Mouse (Mus musculus) intestine, postnatal 0 days (tissue): ENCODE results near the gene Tipin. TPM values are rescaled to one million over a fixed set of nuclear protein-coding genes. Genes with fewer than 3 reads are reported as not detected.

Source experiments
- ATAC-seq: fragments of 200-750 bp; cut with Nextera tagmentation; 2 replicates; pipeline ENCODE4 v1.8.0; 2017; ENCODE audit warnings: mild to moderate bottlenecking, moderate TSS enrichment, moderate library complexity
- H3K27ac ChIP-seq: fragments of 300-500 bp; sonication (generic); 2 replicates; pipeline ENCODE4 v1.5.1; 2014; ENCODE audit warnings: mild to moderate bottlenecking, low read depth, low read length, moderate library complexity
- H3K27me3 ChIP-seq: fragments of 300-500 bp; sonication (generic); replicated peaks from 2 replicates; pipeline ENCODE4 v1.6.1; 2014; ENCODE audit warnings: low read length, mixed read lengths; ENCODE audit not compliant: control insufficient read depth, insufficient read depth
- H3K36me3 ChIP-seq: fragments of 300-500 bp; sonication (generic); 2 replicates; pipeline ENCODE4 v1.6.1; 2014; ENCODE audit warnings: mild to moderate bottlenecking, moderate library complexity; ENCODE audit not compliant: control insufficient read depth, insufficient read depth
- H3K4me1 ChIP-seq: fragments of 300-500 bp; sonication (generic); replicated peaks from 2 replicates; pipeline ENCODE4 v1.6.1; 2014; ENCODE audit warnings: antibody characterized with exemption, low read length, mixed read lengths; ENCODE audit not compliant: control insufficient read depth, insufficient read depth
- H3K4me2 ChIP-seq: fragments of 300-500 bp; sonication (generic); replicated peaks from 2 replicates; pipeline ENCODE4 v1.6.1; 2014; ENCODE audit warnings: low read depth, mild to moderate bottlenecking, moderate library complexity
- H3K4me3 ChIP-seq: fragments of 300-500 bp; sonication (generic); 2 replicates; pipeline ENCODE4 v1.5.1; 2014; ENCODE audit warnings: low read depth, low read length
- H3K9ac ChIP-seq: fragments of 300-500 bp; sonication (generic); 2 replicates; pipeline ENCODE4 v1.6.1; 2014; ENCODE audit warnings: mild to moderate bottlenecking, low read depth, low read length
- H3K9me3 ChIP-seq: fragments of 300-500 bp; sonication (generic); 2 replicates; pipeline ENCODE4 v1.6.1; 2016; ENCODE audit warnings: mixed run types; ENCODE audit not compliant: control insufficient read depth
- CTCF ChIP-seq: sonication (generic); IDR thresholded peaks from 2 replicates; pipeline ENCODE4 v1.5.1; 2016; ENCODE audit warnings: low read depth, mild to moderate bottlenecking, control low read depth, antibody characterized with exemption, moderate library complexity
- WGBS: fragments of 180-500 bp; shearing (Covaris S2); extraction: QIAGEN DNeasy Blood & Tissue Kit; methylation state at CpG from one replicate; pipeline ENCODE4 v1.1.7; 2014; 5-methylcytosine and 5-hydroxymethylcytosine counted together
- polyA plus RNA-seq: library from polyadenylated mRNA; unstranded; fragments of >200 nt; fragmentation: Nextera tagmentation; extraction: Ambion mirVana; gene quantifications from 2 replicates; pipeline ENCODE4 v1.2.1, GENCODE M21; 2015

The Tipin gene
- polyA plus RNA-seq, 1 experiment from 2014 or later = 65.7 TPM

- Histone ChIP-seq H3K27ac (no peak overlapping the region), H3K4me2 (no peak overlapping the region), H3K9ac (no peak overlapping the region), H3K9me3 (no peaks in the 10 kb centered on the region), H3K36me3 (no peaks in the 10 kb centered on the region), H3K4me3 (no peak overlapping the region), H3K27me3 (no peaks in the 10 kb centered on the region), H3K4me1 (0 out of 2 replicates have a peak, but pooled peaks cover 5% of the 10 kb centered on the region)
- WGBS = 41% methylated on average over 2 of the region's 2 CpGs
- no peak for ATAC-seq
- TF ChIP-seq CTCF = no peak
Observed at GRCm38 (mm10) chr9:64240116-64240515, 41.3 kb upstream of the Tipin start.

DNA sequence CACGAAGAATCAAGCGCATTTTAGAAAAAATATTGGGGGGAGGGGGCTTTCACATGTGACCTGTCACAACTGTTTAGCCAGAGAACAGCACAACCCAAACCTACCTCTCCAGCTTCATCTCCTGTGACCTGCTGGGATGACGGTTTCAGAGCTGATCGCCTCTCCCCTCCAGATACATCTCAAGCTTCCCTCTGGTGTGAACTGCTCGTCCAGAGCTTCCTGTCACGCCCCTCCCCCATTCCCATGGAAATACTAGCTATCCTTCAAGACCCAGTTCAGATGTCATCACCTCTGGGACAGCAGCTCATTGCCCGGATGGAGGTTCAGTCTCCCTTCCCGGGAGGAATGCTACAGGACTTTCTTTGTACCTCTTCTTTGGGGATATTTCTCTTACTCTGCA lies 40.7 kb upstream of the Tipin start:
- TF ChIP-seq CTCF = no peak
- no peak overlapping the region for H3K4me3 ChIP-seq
- ATAC-seq = no peak
- no peaks in the 10 kb centered on the region for H3K36me3 ChIP-seq
- no peak overlapping the region for H3K9ac ChIP-seq
- H3K9me3 ChIP-seq = no peaks in the 10 kb centered on the region
- H3K4me1 ChIP-seq = 0 out of 2 replicates have a peak, but pooled peaks cover 5% of the 10 kb centered on the region
- WGBS = 57% methylated on average over 8 of the region's 8 CpGs
- no peak overlapping the region for H3K27ac ChIP-seq
- H3K27me3 ChIP-seq = no peaks in the 10 kb centered on the region
- H3K4me2 ChIP-seq = no peak overlapping the region

GRCm38 (mm10) chr9:64242381-64242831 lies 39.0 kb upstream of the Tipin start:
- Histone ChIP-seq H3K4me1 (peaks cover 5% of the 10 kb centered on the region; the same call in 1 of the 2 replicates), H3K27me3 (no peaks in the 10 kb centered on the region), H3K36me3 (no peaks in the 10 kb centered on the region), H3K27ac (peak overlapping the region; percentile 8; the same call in 1 of the 2 replicates), H3K4me3 (no peak overlapping the region), H3K9ac (no peak overlapping the region), H3K9me3 (no peaks in the 10 kb centered on the region), H3K4me2 (no peak overlapping the region)
- WGBS = 44% methylated on average over 6 of the region's 6 CpGs
- no peak for TF ChIP-seq CTCF
- no peak for ATAC-seq

- H3K9me3 ChIP-seq = no peaks in the 10 kb centered on the region
- H3K27ac ChIP-seq = no peak overlapping the region
- H3K4me3 ChIP-seq = no peak overlapping the region
- H3K9ac ChIP-seq = no peak overlapping the region
- no peak for ATAC-seq
- WGBS = 48% methylated on average over 1 of the region's 1 CpGs
- no peak for TF ChIP-seq CTCF
- no peaks in the 10 kb centered on the region; the same call in 1 of the 2 replicates for H3K36me3 ChIP-seq
- H3K27me3 ChIP-seq = no peaks in the 10 kb centered on the region
- no peaks in the 10 kb centered on the region; the same call in 1 of the 2 replicates for H3K4me1 ChIP-seq
- no peak overlapping the region for H3K4me2 ChIP-seq
Observed at GRCm38 (mm10) chr9:64249371-64249770, 32.0 kb upstream of the Tipin start.

DNA sequence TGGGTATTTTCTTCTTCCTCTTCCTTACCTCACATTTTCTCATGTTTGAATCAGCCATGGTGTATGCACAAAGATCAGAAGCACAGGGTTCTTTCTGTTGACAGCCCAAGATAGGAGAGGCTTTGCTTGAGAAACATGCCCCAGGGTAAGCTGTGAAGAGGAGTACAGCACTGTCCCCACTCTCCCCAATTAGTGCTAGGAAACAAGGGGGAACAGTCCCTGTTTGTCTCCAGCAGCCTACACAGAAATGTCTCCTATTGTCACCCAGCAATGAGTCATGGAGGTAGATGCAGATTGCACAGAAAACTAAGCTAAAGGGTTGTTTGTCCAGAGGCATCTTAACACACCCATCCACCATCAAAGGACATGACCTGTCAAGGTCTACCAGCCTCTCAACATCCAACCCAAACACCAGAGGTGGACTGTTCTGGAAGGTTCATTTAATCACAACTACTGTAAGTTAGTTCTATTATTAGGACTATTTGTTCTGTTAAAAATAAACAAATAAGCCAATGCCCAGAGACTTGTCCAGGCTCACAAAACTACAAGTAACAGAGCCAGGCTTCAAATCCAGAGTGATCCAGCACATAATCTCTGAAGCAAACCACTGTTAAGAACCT lies 31.2 kb upstream of the Tipin start:
- Histone ChIP-seq H3K4me1 (no peaks in the 10 kb centered on the region; the same call in 1 of the 2 replicates), H3K4me3 (no peak overlapping the region), H3K27ac (no peak overlapping the region), H3K9ac (no peak overlapping the region), H3K36me3 (no peaks in the 10 kb centered on the region; the same call in 1 of the 2 replicates), H3K4me2 (no peak overlapping the region), H3K27me3 (no peaks in the 10 kb centered on the region), H3K9me3 (no peaks in the 10 kb centered on the region)
- no peak for ATAC-seq
- TF ChIP-seq CTCF = no peak

- H3K27ac ChIP-seq = peak overlapping the region; percentile 92
- no peak for ATAC-seq
- no peaks in the 10 kb centered on the region; the same call in 1 of the 2 replicates for H3K36me3 ChIP-seq
- no peaks in the 10 kb centered on the region for H3K27me3 ChIP-seq
- H3K4me1 ChIP-seq = no peaks in the 10 kb centered on the region
- H3K4me2 ChIP-seq = peak overlapping the region; percentile 77
- peak overlapping the region; percentile 99 for H3K4me3 ChIP-seq
- H3K9ac ChIP-seq = peak overlapping the region; percentile 87
- peak; percentile 22 for TF ChIP-seq CTCF
- no peaks in the 10 kb centered on the region for H3K9me3 ChIP-seq
- WGBS = 0% methylated on average over 16 of the region's 16 CpGs
Observed at GRCm38 (mm10) chr9:64252591-64253020, 28.8 kb upstream of the Tipin start.
